Mouse (Mus musculus): ENCODE measurements at regions not wholly inside any gene's neighbourhood (a gene's known extent, or its start where the extent isn't known, plus 50 kb on each side); places are given as distances from the start of the nearest gene placed in this dataset.

DNA sequence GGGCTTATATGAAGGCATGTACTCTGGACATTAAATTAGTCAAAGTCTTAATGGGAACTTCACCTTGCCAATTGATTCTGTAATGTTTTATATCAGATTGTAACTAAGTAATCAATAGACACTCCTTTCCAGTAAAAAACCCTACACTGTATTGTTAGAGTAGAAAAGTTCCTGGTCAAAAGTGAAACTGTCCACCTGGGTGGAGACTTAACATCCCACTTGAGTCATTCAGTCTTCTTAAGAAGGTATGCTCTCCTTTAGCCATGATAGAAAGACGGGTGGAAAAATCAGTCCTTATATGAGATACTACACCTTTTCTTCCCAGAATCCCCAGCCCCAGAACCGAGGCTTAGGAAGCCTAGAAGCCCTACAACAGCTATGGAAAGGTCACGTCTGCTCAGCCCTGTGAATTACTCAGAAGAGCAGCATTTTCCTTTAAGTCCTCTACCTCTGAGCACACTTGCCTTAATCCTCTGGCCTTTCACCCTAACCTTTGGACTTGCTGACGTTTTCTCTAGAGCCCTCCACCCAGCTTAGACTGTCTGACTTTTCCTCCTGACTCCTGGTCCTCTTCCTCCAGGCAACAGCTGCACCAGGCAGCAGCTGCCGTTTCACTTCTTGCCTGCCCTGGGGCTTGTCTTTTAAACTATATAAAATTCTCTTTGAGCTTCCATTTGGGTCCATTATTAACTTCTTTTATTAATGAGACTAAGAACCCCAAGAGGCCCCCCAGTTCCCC is 93.4 kb upstream of the Ankrd50 start:
- no peak for DNase-seq

DNA sequence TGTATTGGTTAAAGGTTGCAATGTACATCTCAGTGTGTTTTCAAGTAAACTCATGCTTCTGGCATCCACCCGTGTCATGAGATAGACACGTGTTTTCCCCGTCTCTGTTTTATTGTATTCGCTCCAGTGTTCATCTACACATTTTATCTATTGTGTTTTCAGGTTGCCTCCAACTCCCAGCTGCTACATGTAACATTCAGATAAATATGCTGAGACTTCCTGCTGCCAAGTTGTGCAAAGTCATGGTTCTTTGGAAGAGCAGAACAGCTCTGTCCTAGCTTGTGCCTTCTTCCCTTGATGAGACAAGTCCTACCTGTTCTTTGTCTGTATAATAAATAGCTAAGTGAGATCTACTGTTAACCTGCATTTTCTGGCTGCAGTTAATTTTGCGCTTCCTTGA is 89.0 kb upstream of the Ankrd50 start:
- DNase-seq = no peak

DNA sequence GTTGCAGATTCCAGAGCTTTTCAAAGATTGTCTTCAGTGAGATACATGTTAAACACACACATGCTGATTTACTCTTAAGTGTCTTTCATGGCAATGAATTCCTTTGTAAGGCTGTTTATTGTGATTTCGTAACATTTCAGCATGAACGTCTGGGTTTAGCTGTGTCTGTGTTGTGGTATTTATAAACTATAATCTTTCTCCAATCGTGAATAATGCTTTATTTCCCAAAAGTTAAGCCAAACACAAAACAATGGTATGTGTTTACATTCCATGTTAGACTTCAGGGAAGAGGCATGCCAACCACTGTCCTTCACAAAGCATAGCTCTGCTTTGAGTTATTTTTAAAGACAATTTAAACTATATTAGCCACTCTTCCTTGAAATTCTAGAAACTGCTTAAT is 87.5 kb upstream of the Ankrd50 start:
- DNase-seq = no peak

DNA sequence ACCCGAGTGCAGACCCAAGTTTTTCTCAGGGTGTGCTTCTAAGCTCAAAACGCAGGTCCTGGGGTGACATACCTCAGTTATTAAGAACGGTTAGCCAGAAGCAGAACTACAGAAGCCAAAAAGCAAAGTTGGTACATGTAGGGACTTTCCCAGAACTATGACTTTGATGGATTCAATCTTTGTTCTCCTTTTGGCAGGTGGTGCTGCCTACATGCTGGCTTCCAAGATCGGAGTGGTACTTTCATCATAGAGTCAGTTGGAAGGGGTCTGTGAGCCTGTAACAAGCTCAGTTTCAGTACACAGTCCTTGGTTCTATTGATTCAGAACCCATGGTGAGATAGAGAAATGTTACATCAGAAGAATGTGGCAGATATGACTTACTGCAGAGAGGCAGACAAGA is 86.6 kb upstream of the Ankrd50 start:
- no peak for DNase-seq

DNA sequence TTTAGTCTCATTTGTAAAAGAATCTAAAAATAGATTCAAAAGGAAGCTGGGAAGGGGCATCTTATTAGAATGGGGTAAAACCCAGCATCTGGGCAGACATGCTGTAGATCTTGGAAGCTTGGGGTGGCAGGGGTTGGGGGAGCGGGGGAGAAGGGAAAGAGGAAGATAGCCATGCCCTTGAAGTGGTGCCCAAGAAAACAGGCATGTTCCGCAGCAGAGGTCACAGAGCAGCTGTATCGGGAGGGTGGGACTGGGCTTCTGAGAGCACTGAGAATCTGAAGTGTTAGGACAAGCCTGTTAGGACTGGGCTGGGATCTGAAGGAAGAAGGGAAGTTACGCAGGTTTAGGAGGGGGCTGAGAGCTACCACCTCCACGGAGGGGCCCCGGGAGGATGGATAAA is 84.4 kb upstream of the Ankrd50 start:
- no peak for DNase-seq

DNA sequence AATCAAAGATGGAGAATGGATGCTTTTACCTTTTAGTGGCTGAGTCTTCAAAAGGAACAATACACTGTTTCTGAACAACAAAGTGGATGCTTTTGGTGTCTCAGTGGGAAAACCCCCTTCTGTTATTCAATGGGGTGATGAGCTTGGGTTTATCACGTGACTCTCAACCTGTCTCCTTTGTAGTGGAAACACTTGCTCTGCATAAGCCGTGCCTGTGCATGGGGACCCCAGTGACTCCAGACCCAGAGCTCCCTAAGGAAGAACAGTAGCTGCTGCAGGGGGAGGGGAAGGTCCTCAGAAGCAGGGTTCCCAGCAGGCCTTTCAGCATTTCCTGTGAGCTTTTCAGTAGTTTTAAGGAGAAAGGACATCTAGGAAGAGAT is 83.9 kb upstream of the Ankrd50 start:
- no peak for DNase-seq

DNA sequence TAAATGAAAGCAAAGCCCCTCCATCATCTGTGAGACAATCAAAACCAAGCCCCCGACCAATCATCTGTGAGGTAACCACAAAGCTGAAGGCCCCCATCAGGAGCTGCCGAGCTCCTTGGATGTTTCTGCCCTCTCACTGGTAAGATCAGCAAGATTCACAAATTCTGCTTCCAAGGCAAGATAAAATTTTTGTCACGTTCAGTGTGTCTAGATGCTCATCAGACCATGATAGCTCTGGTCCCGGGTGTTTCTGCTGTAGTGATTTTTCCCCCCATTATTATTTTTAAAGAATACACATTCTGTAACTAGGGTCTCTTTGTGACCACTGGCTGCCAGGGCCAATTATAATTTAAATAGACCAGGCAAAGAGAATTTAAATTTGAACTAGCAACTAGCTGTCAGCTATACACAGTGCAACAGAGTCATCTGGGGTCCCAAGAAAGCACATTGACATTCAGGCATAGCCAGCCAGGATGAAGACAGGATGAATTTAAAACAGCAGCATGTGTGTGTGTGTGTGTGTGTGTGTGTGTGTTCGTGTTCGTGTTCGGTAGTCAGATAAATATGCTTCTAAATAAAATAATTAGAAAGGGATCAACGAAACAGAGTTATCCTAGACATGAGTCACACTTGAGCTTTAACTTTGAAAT is 83.4 kb upstream of the Ankrd50 start:
- DNase-seq = no peak

DNA sequence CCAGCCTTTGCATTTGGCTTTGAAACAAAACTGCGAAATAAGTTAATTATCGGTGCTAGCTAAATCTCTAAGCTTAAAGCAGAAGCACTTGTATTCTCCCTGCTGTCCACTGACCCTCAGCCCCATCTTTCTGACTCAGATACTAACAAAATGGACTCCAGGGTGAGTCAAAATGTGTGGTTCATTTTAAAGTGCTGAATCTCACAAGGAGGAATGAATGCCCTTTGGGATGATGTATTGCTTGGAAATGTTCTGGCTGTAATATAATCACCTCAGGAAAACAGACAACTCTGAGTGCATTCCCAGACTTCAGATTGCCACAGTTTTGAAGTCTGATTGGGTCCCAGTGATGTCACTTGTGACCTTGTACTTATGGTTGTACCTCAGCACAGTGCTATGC is 81.9 kb upstream of the Ankrd50 start:
- DNase-seq = no peak

DNA sequence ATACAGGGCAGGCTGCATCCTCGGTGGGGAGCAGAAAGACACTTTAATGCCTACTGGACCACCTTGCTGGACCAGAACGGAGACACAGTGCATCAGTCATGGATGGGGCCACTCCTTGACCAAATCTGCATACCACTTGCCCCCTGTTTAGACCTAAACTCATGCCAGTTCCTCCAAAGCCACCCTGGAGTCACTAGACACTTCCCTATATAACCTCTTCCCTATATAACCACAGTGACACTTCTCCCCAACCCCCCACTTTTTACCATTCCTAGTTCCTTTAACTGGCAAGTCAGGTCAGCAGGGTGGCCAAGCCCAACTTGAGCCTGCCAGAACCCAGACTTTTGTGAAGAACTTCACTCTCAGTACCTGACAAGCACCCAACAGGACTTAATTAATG is 80.2 kb upstream of the Ankrd50 start:
- no peak for DNase-seq

DNA sequence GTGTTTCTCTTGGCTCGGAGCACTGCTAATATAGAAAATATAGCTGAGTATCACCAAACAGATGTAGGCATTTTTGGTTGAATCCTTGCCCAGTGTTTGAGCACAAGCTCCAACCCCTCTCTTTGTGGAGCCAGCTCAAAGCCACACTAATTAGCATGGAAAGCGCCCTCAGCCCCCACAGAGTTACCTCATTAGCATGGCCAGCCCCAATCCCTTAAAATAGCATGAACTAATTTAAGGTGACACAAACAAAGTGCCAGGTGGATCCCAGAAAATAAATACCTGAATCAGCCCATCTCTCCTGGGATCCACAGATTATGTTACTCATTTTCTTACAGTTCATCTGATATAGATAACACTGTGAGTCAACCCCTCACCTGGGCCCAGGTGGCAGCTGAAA is 79.7 kb upstream of the Ankrd50 start:
- DNase-seq = no peak

DNA sequence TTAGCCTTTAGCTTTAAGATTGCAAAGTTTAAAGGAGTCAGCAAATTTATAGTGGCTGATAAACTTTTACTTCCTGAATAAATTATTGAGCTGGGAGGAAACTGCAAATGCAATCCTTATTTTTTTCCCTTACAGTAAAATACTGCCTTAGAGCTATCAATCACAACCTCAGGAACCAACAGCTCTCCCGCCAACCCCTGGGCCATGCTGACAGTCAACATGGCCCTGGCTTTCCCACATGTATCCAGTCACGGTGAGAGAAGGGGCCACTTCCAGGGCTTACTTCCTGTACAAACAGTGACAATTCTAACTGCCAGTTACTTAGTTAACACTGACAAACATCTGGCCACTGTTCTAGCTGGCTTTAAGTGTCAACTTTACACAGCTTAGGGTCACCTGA is 76.5 kb upstream of the Ankrd50 start:
- no peak for DNase-seq

DNA sequence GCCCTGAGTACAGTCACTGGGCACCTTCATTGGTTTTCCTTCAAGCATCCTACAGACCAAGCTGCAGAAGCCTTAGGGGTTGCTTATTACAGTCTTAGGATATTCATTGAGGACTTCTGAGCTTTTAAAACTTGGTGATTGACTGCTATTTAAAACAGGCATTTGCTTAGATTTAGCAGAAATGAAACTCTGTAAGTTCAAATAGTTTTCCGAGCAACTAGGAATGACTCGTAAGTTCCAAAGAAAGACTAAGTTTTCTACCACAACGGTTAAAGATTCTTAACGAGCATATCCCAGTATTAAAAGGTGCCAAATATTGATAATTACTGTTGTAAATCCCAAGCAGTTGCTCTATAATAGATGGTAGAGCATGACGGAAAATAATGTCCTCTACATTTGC is 71.3 kb upstream of the Ankrd50 start:
- DNase-seq = no peak

DNA sequence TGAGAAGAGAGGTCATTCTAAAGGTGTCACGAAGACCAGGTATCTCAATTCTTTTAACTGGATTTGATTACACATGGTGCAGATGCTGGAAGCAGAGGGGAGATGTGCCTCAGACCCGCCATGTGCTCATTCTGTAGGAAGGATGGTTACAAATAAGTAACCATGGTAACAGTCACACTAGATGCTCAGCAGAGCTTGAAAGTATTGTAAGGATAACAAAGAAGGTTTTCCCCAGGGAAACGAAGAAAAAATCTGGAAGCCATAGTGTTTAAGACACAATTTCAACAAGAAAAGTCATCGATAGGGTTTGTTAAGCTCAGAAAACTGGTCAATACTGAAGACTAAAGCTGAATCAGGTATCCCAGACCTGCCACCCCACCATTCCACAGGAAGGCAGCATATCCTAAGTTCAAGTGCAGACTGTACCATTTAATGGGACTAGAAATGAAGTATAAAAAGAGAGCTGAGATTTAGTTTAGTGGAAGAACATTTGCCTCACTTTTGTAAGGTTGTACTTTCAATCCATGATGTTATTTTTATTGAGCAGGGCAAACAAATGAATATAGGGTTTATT is 68.9 kb upstream of the Ankrd50 start:
- DNase-seq = no peak

DNA sequence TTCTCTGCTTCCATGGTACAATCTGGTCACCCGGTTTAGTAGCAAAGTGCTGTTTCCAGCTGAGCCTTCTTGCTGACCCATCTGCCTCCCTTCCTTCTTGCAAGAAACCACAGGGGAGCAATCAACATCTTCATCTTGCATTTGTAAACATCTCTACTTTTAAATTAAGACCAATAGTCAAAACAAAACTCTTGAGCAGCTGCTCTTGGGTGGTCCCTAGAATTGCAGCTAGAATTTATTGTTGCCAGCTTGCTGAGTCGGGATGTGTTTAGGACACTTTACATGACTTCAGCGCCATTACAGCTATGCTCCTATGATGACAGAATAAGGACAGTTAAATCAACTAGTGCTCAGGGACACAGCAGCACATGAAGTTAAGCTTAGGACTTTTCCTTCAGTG is 62.4 kb upstream of the Ankrd50 start:
- DNase-seq = no peak

DNA sequence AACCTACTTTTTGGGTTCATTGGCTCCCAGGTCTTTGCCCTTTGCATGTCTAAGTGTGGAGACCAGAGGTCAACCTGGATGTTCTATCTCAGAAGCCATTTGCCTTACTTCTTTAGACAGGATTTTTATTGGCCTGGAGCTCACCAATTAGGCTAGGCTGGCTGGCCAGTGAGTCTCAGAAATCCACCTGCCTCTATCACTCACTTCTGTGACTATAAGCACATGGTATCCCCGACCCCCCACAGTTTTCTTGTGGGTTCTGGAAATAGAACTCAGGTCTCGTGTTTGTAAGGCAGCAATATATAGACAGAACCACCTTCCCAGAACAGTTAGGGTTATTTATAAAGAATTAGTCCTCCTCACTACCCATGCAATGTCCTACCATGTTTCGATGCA is 60.9 kb upstream of the Ankrd50 start:
- no peak for DNase-seq

DNA sequence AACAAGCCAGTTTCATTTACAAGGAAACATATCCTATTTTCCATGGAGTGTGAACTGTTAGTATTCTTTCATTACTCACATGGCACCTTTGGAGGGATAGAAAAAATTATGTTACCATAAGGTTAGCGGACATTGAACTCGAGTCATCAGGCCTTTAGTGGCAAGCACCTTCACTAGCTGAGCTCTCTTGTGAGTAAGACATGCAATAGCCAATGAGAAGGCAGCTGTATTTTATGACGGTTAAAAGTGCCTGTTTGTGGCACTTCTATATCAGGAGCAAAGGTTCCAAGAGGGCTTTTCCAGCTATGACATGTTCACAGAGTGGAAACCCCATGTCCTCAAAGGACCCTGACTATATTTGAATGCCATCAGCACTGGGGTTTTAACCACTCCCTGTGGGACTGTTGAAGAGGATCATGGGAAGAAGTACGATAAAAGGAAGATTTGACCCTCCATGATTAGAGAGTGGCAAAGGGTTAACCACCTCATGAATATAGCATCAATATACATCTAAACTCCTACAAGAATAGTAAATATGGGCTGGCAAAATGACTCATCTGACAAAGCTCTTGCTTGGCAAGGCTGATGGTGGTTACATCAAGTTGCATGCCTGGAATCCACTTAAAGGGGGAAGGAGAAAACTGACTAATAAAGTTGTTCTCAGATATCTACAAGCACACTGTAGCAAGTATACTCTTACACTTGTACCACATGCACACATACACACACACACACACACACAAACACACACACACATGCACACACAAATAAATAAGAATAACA is 60.3 kb upstream of the Ankrd50 start:
- DNase-seq = no peak

DNA sequence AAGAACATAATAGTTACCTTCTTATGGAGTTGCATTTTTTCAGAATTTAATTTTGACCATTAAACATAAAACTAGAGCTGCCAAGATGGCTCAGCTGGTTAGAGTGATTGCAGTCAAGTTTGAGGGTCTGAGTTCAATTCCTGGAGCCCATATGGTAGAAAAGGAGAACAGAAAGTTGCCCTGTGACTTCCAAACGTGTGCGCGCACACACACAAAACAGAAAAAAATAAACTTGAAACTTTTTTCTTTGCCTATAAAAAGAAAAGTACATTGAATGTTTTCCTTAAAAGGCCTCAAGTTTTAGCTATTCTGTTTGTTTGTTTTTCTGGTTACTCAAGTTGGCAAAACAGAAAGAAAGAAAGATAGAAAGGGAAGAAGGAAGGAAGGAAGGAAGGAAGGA is 59.2 kb upstream of the Ankrd50 start:
- no peak for DNase-seq

DNA sequence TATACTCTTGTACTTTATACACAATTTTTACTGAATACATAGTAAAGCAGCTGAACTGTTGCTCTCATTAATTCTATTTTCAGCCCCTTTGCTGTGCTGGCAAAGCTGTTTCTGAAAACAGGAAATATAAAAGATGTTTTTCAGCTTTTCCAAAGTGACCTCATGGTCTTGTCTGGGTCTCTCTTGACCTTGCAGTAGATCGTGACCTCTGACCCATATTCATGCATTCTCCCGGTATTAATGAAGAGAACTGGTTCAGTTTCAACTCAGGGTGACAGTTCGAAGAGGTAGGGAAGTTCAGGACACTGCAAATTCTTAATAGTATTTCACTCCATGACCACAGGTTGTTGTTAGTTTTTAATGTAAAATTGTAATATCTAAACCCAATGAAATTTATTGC is 56.7 kb upstream of the Ankrd50 start:
- no peak for DNase-seq

DNA sequence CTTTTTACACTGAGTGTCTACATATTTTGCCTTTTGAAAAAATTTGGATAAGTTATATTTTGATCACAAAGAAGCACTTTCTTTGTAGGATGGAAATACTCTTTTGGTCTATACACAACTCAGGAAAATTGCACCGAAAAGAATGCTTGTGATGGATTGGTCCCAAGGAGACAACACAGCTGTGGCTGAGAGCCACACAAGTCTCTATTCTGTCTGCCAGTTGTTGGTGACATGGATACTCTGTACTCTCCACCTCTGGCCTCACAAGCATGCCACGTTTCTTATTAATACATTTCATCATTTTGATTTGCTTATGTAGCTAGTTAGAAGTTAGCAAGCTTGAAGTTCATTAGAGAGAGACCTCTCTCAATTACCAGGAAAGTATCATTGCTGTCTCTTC is 53.7 kb upstream of the Ankrd50 start:
- no peak for DNase-seq

DNA sequence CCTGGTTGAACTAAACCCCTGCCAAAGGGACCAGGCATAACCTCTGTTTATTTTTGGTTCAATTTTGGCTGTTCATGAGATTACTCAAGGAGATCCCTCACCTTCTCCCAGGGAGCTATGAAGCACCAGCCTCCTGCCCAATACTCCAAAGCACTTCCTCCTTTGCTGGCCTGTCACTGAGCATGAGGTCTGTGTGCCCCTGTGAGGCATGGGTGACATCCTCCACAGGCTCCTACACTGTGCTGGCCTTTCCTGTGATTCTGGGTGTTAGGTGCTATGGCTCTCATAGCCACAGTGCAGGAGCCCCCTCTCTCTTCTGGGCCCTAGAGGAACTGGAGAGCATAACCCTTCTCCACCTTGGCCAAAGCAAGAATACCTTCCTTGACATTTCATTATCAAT is 53.1 kb upstream of the Ankrd50 start:
- no peak for DNase-seq

All from layer of hippocampus, postnatal 36 days (tissue).